Mouse (Mus musculus) pancreas, adult 10 weeks (tissue): ENCODE data around the gene S100a9. TPM values are rescaled to one million over a fixed set of nuclear protein-coding genes. Genes with fewer than 3 reads are reported as not detected.

Experiments
- polyA plus RNA-seq: library from polyadenylated mRNA; stranded (reverse); fragments of 350-450 nt; fragmentation: Illumina TruSeq; extraction: RNeasy Lipid Tissue Mini Kit (QIAGEN cat#74804); gene quantifications from one replicate; pipeline ENCODE4 v1.2.3, GENCODE M21; 2015; ENCODE audit warnings: low read depth, low replicate concordance; ENCODE audit not compliant: insufficient read depth

The S100a9 gene
- polyA plus RNA-seq, result not detected

GRCm38 (mm10) chr3:90695613-90696012 is at the start of gene S100a9:
Gene S100a9 (minus strand): TSS chr3:90695721.

DNA sequence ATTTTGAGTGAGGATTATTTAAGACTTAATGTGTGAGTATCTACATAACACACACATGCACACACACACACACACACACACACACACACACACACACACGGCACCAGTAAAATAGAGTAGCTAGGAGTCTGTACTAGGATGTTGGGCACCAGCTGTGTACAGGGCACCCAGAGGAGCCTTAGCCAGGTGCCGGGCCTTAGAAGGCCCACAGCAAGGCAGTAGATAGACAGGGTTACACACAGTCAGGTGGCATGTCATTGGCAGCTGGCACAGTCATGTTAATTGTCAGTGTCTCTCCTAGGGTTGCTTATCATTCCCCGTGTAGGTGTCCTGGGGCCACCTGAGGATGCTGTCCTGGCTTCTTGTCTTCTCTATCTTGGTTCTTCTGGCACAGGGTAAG is 31.1 kb upstream of the S100a9 start, which contains the start of gene Pglyrp4:
TSS of gene Pglyrp4 (plus strand) at position 301 of the 400 bp plus-strand sequence.

DNA sequence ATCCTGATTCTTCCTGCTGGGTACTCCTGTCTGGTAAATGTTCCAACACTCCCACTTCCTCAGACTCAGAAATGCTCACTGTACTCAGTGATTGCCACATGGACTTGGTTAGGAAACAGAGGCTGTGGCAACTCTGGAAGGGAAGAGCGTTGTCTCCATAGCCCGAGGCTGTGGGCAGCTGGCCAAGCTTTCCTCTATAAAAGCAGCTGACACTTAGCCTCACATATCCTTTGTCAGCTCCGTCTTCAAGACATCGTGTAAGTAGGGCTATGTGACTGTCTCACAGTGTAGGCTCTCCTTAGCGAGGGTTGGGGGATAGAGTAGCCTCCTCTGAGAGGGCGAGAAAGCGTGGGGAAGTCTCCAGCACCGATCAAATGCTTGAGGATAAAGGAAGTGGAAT is 26.7 kb downstream of the S100a9 start, which contains the start of gene S100a8:
TSS of gene S100a8 (plus strand) at position 133 of the 400 bp plus-strand sequence.

DNA sequence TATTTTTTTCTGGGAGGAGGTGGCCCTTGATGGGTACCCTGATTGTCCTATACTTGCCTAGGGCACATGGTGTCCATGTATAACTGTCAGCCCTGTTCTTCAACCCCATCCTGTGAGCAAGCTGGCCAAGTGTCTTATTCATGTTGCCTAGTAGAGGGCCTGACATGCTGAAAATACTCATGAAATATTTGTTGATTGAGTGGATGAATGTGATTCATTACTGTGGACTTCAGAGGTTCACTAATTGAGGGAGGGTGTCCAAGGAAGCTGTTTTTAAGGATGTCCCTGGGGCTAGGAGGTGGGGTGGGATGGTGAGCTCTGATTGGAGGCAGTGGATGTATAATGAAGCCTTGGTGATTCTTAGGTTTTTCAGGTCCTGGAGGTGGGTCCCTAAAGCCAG is 41.8 kb downstream of the S100a9 start, which contains the start of gene S100a7a:
TSS of gene S100a7a (plus strand) at position 301 of the 400 bp plus-strand sequence.

Other genes with a start within 250 kb of the S100a9 start
- gene Npr1, start 229.9 kb downstream of the S100a9 start, polyA plus RNA-seq, result 24.0 TPM
- gene Ilf2, start 219.6 kb downstream of the S100a9 start, polyA plus RNA-seq, result 10.1 TPM
- gene Snapin, start 204.7 kb downstream of the S100a9 start, polyA plus RNA-seq, result 11.3 TPM
- 22.0 TPM for gene Chtop, start 186.2 kb downstream of the S100a9 start, polyA plus RNA-seq
- 42.7 TPM for gene S100a1, start 181.3 kb downstream of the S100a9 start, polyA plus RNA-seq
- 22.3 TPM for gene S100a13, start 181.3 kb downstream of the S100a9 start, polyA plus RNA-seq
- not detected for gene S100a14, start 168.9 kb downstream of the S100a9 start, polyA plus RNA-seq
- 41.8 TPM for gene S100a16, start 158.5 kb downstream of the S100a9 start, polyA plus RNA-seq
- not detected for gene S100a3, start 135.1 kb downstream of the S100a9 start, polyA plus RNA-seq
- not detected for gene S100a2, start 105.5 kb downstream of the S100a9 start, polyA plus RNA-seq
- gene Gm42674, start 93.8 kb downstream of the S100a9 start, polyA plus RNA-seq, result not detected
- 10.9 TPM for gene S100a4, start 92.0 kb downstream of the S100a9 start, polyA plus RNA-seq
- gene S100a5, start 87.2 kb downstream of the S100a9 start, polyA plus RNA-seq, result not detected
- 248 TPM for gene S100a6, start 82.8 kb downstream of the S100a9 start, polyA plus RNA-seq
- 0.89 TPM for gene S100a7a, start 41.7 kb downstream of the S100a9 start, polyA plus RNA-seq
- not detected for gene S100a8, start 26.7 kb downstream of the S100a9 start, polyA plus RNA-seq
- not detected for gene Pglyrp4, start 31.2 kb upstream of the S100a9 start, polyA plus RNA-seq
- not detected for gene Gm5849, start 82.2 kb upstream of the S100a9 start, polyA plus RNA-seq